Mouse (Mus musculus) lung, embryonic 14.5 days (tissue): ENCODE measurements around the gene Nr1h4. TPM values are rescaled to one million over a fixed set of nuclear protein-coding genes. Genes with fewer than 3 reads are reported as not detected.

ENCODE experiments used
- ATAC-seq: fragments of 200-750 bp; cut with Nextera tagmentation; 2 replicates; pipeline ENCODE4 v1.8.0; 2017; ENCODE audit warnings: mild to moderate bottlenecking, moderate TSS enrichment, moderate library complexity; ENCODE audit not compliant: insufficient read depth
- DNase-seq: peaks from one replicate; pipeline ENCODE4 v3.0.0-alpha.2; 2015
- H3K27ac ChIP-seq: fragments of 300-500 bp; sonication (generic); 2 replicates; pipeline ENCODE4 v1.5.1; 2014; ENCODE audit warnings: low read depth, mild to moderate bottlenecking, moderate library complexity
- H3K27me3 ChIP-seq: fragments of 300-500 bp; sonication (generic); 2 replicates; pipeline ENCODE4 v1.6.1; 2014; ENCODE audit warnings: low read length, control low read depth; ENCODE audit not compliant: insufficient read depth
- H3K36me3 ChIP-seq: fragments of 300-500 bp; sonication (generic); 2 replicates; pipeline ENCODE4 v1.6.1; 2014; ENCODE audit warnings: control low read depth; ENCODE audit not compliant: insufficient read depth
- H3K4me1 ChIP-seq: fragments of 300-500 bp; sonication (generic); 2 replicates; pipeline ENCODE4 v1.6.1; 2014; ENCODE audit warnings: antibody characterized with exemption, control low read depth; ENCODE audit not compliant: insufficient read depth
- H3K4me2 ChIP-seq: fragments of 300-500 bp; sonication (generic); 2 replicates; pipeline ENCODE4 v1.6.1; 2014; ENCODE audit warnings: mild to moderate bottlenecking
- H3K4me3 ChIP-seq: fragments of 300-500 bp; sonication (generic); 2 replicates; pipeline ENCODE4 v1.5.1; 2014; ENCODE audit warnings: low read depth, low read length
- H3K9ac ChIP-seq: fragments of 300-500 bp; sonication (generic); 2 replicates; pipeline ENCODE4 v1.6.1; 2014
- H3K9me3 ChIP-seq: fragments of 300-500 bp; sonication (generic); 2 replicates; pipeline ENCODE4 v1.6.1; 2016; ENCODE audit warnings: low read depth, low read length, control low read depth
- CTCF ChIP-seq: IDR thresholded peaks from 2 replicates; pipeline ENCODE4 v1.5.1; 2016; ENCODE audit warnings: antibody characterized with exemption, low read depth
- WGBS: fragments of 180-500 bp; shearing (Covaris S2); extraction: QIAGEN DNeasy Blood & Tissue Kit; methylation state at CpG from one replicate; pipeline ENCODE4 v1.1.7; 2014; 5-methylcytosine and 5-hydroxymethylcytosine counted together
- polyA plus RNA-seq: library from polyadenylated mRNA; unstranded; fragments of >200 nt; fragmentation: Nextera tagmentation; extraction: Ambion mirVana; gene quantifications from 2 replicates; pipeline ENCODE4 v1.2.1, GENCODE M21; 2014

The Nr1h4 gene
- polyA plus RNA-seq, 1 experiment from 2014 or later = 0.38 TPM

- no peak overlapping the region for H3K27ac ChIP-seq
- peak overlapping the region; percentile 55 for H3K4me3 ChIP-seq
- DNase-seq (peak; percentile 39), ATAC-seq (no peak)
- peak overlapping the region; percentile 69 for H3K9ac ChIP-seq
- peaks cover 8% of the 10 kb centered on the region for H3K36me3 ChIP-seq
- no peaks in the 10 kb centered on the region for H3K4me1 ChIP-seq
- peak overlapping the region; percentile 75 for H3K4me2 ChIP-seq
- no peaks in the 10 kb centered on the region for H3K9me3 ChIP-seq
- no peaks in the 10 kb centered on the region for H3K27me3 ChIP-seq
- 14% methylated on average over 4 of the region's 4 CpGs for WGBS
- TF ChIP-seq CTCF = no peak
These were observed 90.7 kb downstream of the Nr1h4 start for GRCm38 (mm10) chr10:89442640-89443039.

- H3K4me3 ChIP-seq = 0 out of 2 replicates have a peak overlapping the region, but pooled peaks have one; percentile 55
- no peaks in the 10 kb centered on the region for H3K4me1 ChIP-seq
- WGBS = 90% methylated on average over 3 of the region's 3 CpGs
- no peak for DNase-seq
- no peak for ATAC-seq
- peaks cover 14% of the 10 kb centered on the region for H3K36me3 ChIP-seq
- H3K9me3 ChIP-seq = no peaks in the 10 kb centered on the region
- no peak for TF ChIP-seq CTCF
- H3K4me2 ChIP-seq = peak overlapping the region; percentile 75
- no peaks in the 10 kb centered on the region for H3K27me3 ChIP-seq
- H3K27ac ChIP-seq = no peak overlapping the region
- no peak overlapping the region for H3K9ac ChIP-seq
These were observed 91.4 kb downstream of the Nr1h4 start for GRCm38 (mm10) chr10:89441961-89442360.

- Histone ChIP-seq H3K9me3 (no peaks in the 10 kb centered on the region), H3K4me2 (no peak overlapping the region), H3K4me3 (no peak overlapping the region), H3K27me3 (no peaks in the 10 kb centered on the region), H3K36me3 (peaks cover 17% of the 10 kb centered on the region), H3K27ac (no peak overlapping the region), H3K4me1 (no peaks in the 10 kb centered on the region), H3K9ac (no peak overlapping the region)
- whole genome bisulfite sequencing = 54% methylated on average over 7 of the region's 7 CpGs
- ATAC-seq (no peak), DNase-seq (no peak)
- no peak for TF ChIP-seq CTCF
These were observed 94.0 kb downstream of the Nr1h4 start for GRCm38 (mm10) chr10:89439380-89439779.

GRCm38 (mm10) chr10:89437996-89438395 lies 95.4 kb downstream of the Nr1h4 start:
- no peaks in the 10 kb centered on the region for H3K27me3 ChIP-seq
- H3K36me3 ChIP-seq = peaks cover 20% of the 10 kb centered on the region
- no peak overlapping the region for H3K4me3 ChIP-seq
- no peak for ATAC-seq
- no peak for DNase-seq
- H3K27ac ChIP-seq = no peak overlapping the region
- 79% methylated on average over 12 of the region's 12 CpGs for WGBS
- no peaks in the 10 kb centered on the region for H3K9me3 ChIP-seq
- no peak overlapping the region for H3K4me2 ChIP-seq
- H3K9ac ChIP-seq = no peak overlapping the region
- no peaks in the 10 kb centered on the region for H3K4me1 ChIP-seq
- TF ChIP-seq CTCF = no peak

- H3K27me3 ChIP-seq = no peaks in the 10 kb centered on the region
- WGBS = 86% methylated on average over 9 of the region's 9 CpGs
- no peak for TF ChIP-seq CTCF
- H3K9me3 ChIP-seq = no peaks in the 10 kb centered on the region
- H3K36me3 ChIP-seq = peaks cover 24% of the 10 kb centered on the region
- no peak overlapping the region for H3K9ac ChIP-seq
- no peak overlapping the region for H3K27ac ChIP-seq
- no peak for ATAC-seq
- no peak overlapping the region for H3K4me3 ChIP-seq
- no peak for DNase-seq
- no peaks in the 10 kb centered on the region for H3K4me1 ChIP-seq
- no peak overlapping the region for H3K4me2 ChIP-seq
These were observed 95.9 kb downstream of the Nr1h4 start for GRCm38 (mm10) chr10:89437472-89437871.

GRCm38 (mm10) chr10:89435920-89436319 lies 97.5 kb downstream of the Nr1h4 start:
- Histone ChIP-seq H3K27ac (no peak overlapping the region), H3K4me2 (no peak overlapping the region), H3K36me3 (peaks cover 35% of the 10 kb centered on the region), H3K4me3 (no peak overlapping the region), H3K27me3 (no peaks in the 10 kb centered on the region), H3K4me1 (no peaks in the 10 kb centered on the region), H3K9ac (no peak overlapping the region), H3K9me3 (no peaks in the 10 kb centered on the region)
- DNase-seq (peak; percentile 27), ATAC-seq (no peak)
- 76% methylated on average over 9 of the region's 9 CpGs for WGBS
- TF ChIP-seq CTCF = no peak

GRCm38 (mm10) chr10:89435413-89435812 lies 98.0 kb downstream of the Nr1h4 start:
- ATAC-seq (no peak), DNase-seq (no peak)
- Histone ChIP-seq H3K27ac (no peak overlapping the region), H3K9ac (no peak overlapping the region), H3K4me1 (no peaks in the 10 kb centered on the region), H3K27me3 (no peaks in the 10 kb centered on the region), H3K9me3 (no peaks in the 10 kb centered on the region), H3K4me3 (no peak overlapping the region), H3K4me2 (no peak overlapping the region), H3K36me3 (peaks cover 39% of the 10 kb centered on the region)
- WGBS = 85% methylated on average over 12 of the region's 12 CpGs
- TF ChIP-seq CTCF = no peak

- WGBS = 74% methylated on average over 17 of the region's 17 CpGs
- no peak overlapping the region for H3K27ac ChIP-seq
- H3K4me3 ChIP-seq = no peak overlapping the region
- no peak overlapping the region for H3K9ac ChIP-seq
- H3K4me2 ChIP-seq = no peak overlapping the region
- H3K27me3 ChIP-seq = no peaks in the 10 kb centered on the region
- ATAC-seq (no peak), DNase-seq (no peak)
- peaks cover 45% of the 10 kb centered on the region for H3K36me3 ChIP-seq
- no peaks in the 10 kb centered on the region for H3K4me1 ChIP-seq
- no peaks in the 10 kb centered on the region for H3K9me3 ChIP-seq
- TF ChIP-seq CTCF = no peak
These were observed 98.7 kb downstream of the Nr1h4 start for GRCm38 (mm10) chr10:89434509-89435210.
